Mouse (Mus musculus) adrenal gland, adult 8-10 months (tissue): ENCODE results near the gene Slc30a6. TPM values are rescaled to one million over a fixed set of nuclear protein-coding genes. Genes with fewer than 3 reads are reported as not detected.

ENCODE experiments used
- DNase-seq: peaks from one replicate; pipeline ENCODE4 v3.0.0; 2022
- total RNA-seq, 4 experiments: library from RNA; stranded (reverse); gene quantifications; 2 replicates each; pipeline ENCODE4 v1.2.4; 2022

Gene Slc30a6
- total RNA-seq = 10 to 100 TPM; 29.6 to 37.0 (median 30.5) TPM

GRCm38 (mm10) chr17:74395383-74396065 is at the start of gene Slc30a6:
TSS of gene Slc30a6 (plus strand) at chr17:74395608.
- DNase-seq = peak; percentile 96

GRCm38 (mm10) chr17:74363592-74363991 is 31.8 kb upstream of the Slc30a6 start:
- no peak for DNase-seq

- DNase-seq = no peak
Measured at GRCm38 (mm10) chr17:74376916-74377315, 18.5 kb upstream of the Slc30a6 start.

- no peak for DNase-seq
Measured at GRCm38 (mm10) chr17:74386657-74387056, 8.8 kb upstream of the Slc30a6 start.

GRCm38 (mm10) chr17:74389847-74390246 is 5.6 kb upstream of the Slc30a6 start:
- no peak for DNase-seq

GRCm38 (mm10) chr17:74394381-74394780 is 1.0 kb upstream of the Slc30a6 start:
- DNase-seq = no peak

GRCm38 (mm10) chr17:74394855-74395254 is 553 bp upstream of the Slc30a6 start:
- DNase-seq = no peak

GRCm38 (mm10) chr17:74396766-74397165 is 1.4 kb downstream of the Slc30a6 start:
- DNase-seq = no peak

- DNase-seq = no peak
Measured at GRCm38 (mm10) chr17:74397173-74397572, 1.8 kb downstream of the Slc30a6 start.

GRCm38 (mm10) chr17:74402486-74403222 is 7.2 kb downstream of the Slc30a6 start:
- peak; percentile 45 for DNase-seq

- no peak for DNase-seq
Measured at GRCm38 (mm10) chr17:74406487-74406886, 11.1 kb downstream of the Slc30a6 start.

- DNase-seq = no peak
Measured at GRCm38 (mm10) chr17:74409722-74410121, 14.3 kb downstream of the Slc30a6 start.

GRCm38 (mm10) chr17:74413324-74413723 is 17.9 kb downstream of the Slc30a6 start:
- no peak for DNase-seq

GRCm38 (mm10) chr17:74414671-74415070 is 19.3 kb downstream of the Slc30a6 start:
- no peak for DNase-seq

GRCm38 (mm10) chr17:74416841-74417360 is 21.5 kb downstream of the Slc30a6 start:
- DNase-seq = no peak

- no peak for DNase-seq
Measured at GRCm38 (mm10) chr17:74418171-74418570, 22.8 kb downstream of the Slc30a6 start.

GRCm38 (mm10) chr17:74420656-74421055 is 25.2 kb downstream of the Slc30a6 start:
- DNase-seq = no peak

- DNase-seq = no peak
Measured at GRCm38 (mm10) chr17:74424401-74425005, 29.1 kb downstream of the Slc30a6 start.

- DNase-seq = no peak
Measured at GRCm38 (mm10) chr17:74430074-74430473, 34.7 kb downstream of the Slc30a6 start.

- DNase-seq = peak; percentile 8
Measured at GRCm38 (mm10) chr17:74431481-74431880, 36.1 kb downstream of the Slc30a6 start.

- DNase-seq = no peak
Measured at GRCm38 (mm10) chr17:74432631-74433030, 37.2 kb downstream of the Slc30a6 start.

- DNase-seq = no peak
Measured at GRCm38 (mm10) chr17:74437762-74438161, 42.4 kb downstream of the Slc30a6 start.

GRCm38 (mm10) chr17:74440486-74440885 is 45.1 kb downstream of the Slc30a6 start:
- no peak for DNase-seq
